Mouse (Mus musculus) liver, embryonic 12.5 days (tissue): ENCODE measurements around the gene Tmem252. TPM values are rescaled to one million over a fixed set of nuclear protein-coding genes. Genes with fewer than 3 reads are reported as not detected.
"Not testable (repeated sequence)": the region's sequence is repeated elsewhere in the genome, so short reads cannot be mapped to it uniquely, and the experiment has no call there.

Experiments
- ATAC-seq: fragments of 200-750 bp; cut with Nextera tagmentation; 2 replicates; pipeline ENCODE4 v1.8.0; 2017; ENCODE audit warnings: moderate number of reproducible peaks, mild to moderate bottlenecking, moderate library complexity
- H3K27ac ChIP-seq: fragments of 300-500 bp; sonication (generic); 2 replicates; pipeline ENCODE4 v1.5.1; 2016; ENCODE audit warnings: mild to moderate bottlenecking
- H3K27me3 ChIP-seq: fragments of 300-500 bp; sonication (generic); replicated peaks from 2 replicates; pipeline ENCODE4 v1.6.1; 2016; ENCODE audit warnings: mild to moderate bottlenecking, moderate library complexity
- H3K36me3 ChIP-seq: fragments of 300-500 bp; sonication (generic); 2 replicates; pipeline ENCODE4 v1.6.1; 2016; ENCODE audit warnings: mild to moderate bottlenecking, moderate library complexity
- H3K4me1 ChIP-seq: fragments of 300-500 bp; sonication (generic); 2 replicates; pipeline ENCODE4 v1.6.1; 2016
- H3K4me2 ChIP-seq: fragments of 300-500 bp; sonication (generic); 2 replicates; pipeline ENCODE4 v1.6.1; 2016; ENCODE audit warnings: mild to moderate bottlenecking, moderate library complexity
- H3K4me3 ChIP-seq: fragments of 300-500 bp; sonication (generic); 2 replicates; pipeline ENCODE4 v1.5.1; 2016; ENCODE audit warnings: mild to moderate bottlenecking, moderate library complexity
- H3K9ac ChIP-seq: fragments of 300-500 bp; sonication (generic); 2 replicates; pipeline ENCODE4 v1.6.1; 2016; ENCODE audit warnings: mild to moderate bottlenecking, moderate library complexity
- H3K9me3 ChIP-seq: fragments of 300-500 bp; sonication (generic); replicated peaks from 2 replicates; pipeline ENCODE4 v1.6.1; 2016; ENCODE audit warnings: mild to moderate bottlenecking, moderate library complexity
- whole genome bisulfite sequencing: fragments of 180-500 bp; shearing (Covaris S2); methylation state at CpG from one replicate; pipeline ENCODE4 v1.1.7; 2016; ENCODE audit not compliant: insufficient replicate concordance; 5-methylcytosine and 5-hydroxymethylcytosine counted together
- polyA plus RNA-seq: library from polyadenylated mRNA; unstranded; fragments of >200 nt; fragmentation: Nextera tagmentation; extraction: Ambion mirVana; gene quantifications from 2 replicates; pipeline ENCODE4 v1.2.1, GENCODE M21; 2016

Gene Tmem252
- polyA plus RNA-seq, 1 experiment from 2014 or later = 0.32 TPM

- H3K4me2 ChIP-seq = no peak overlapping the region
- no peak for ATAC-seq
- WGBS = 55% methylated on average over 12 of the region's 12 CpGs
Observed at GRCm38 (mm10) chr19:24683016-24683720, 9.4 kb downstream of the Tmem252 start.

GRCm38 (mm10) chr19:24686411-24686810, 12.6 kb downstream of the Tmem252 start:
- Histone ChIP-seq H3K36me3 (no peaks in the 10 kb centered on the region), H3K27me3 (no peaks in the 10 kb centered on the region), H3K4me2 (no peak overlapping the region), H3K9me3 (no peaks in the 10 kb centered on the region), H3K9ac (no peak overlapping the region), H3K4me1 (no peaks in the 10 kb centered on the region), H3K27ac (no peak overlapping the region), H3K4me3 (no peak overlapping the region)
- 70% methylated on average over 10 of the region's 10 CpGs for WGBS
- ATAC-seq = no peak

More at GRCm38 (mm10) chr19:24683016-24683720, 9.4 kb downstream of the Tmem252 start:
- Histone ChIP-seq H3K27me3 (no peaks in the 10 kb centered on the region), H3K9me3 (no peaks in the 10 kb centered on the region), H3K9ac (no peak overlapping the region), H3K4me1 (no peaks in the 10 kb centered on the region), H3K36me3 (no peaks in the 10 kb centered on the region), H3K27ac (no peak overlapping the region), H3K4me3 (no peak overlapping the region)

- Histone ChIP-seq H3K9me3 (no peaks in the 10 kb centered on the region), H3K36me3 (no peaks in the 10 kb centered on the region), H3K4me1 (no peaks in the 10 kb centered on the region), H3K9ac (no peak overlapping the region), H3K4me2 (no peak overlapping the region), H3K4me3 (no peak overlapping the region), H3K27ac (no peak overlapping the region), H3K27me3 (no peaks in the 10 kb centered on the region)
- ATAC-seq = no peak
- WGBS = 57% methylated on average over 6 of the region's 6 CpGs
Observed at GRCm38 (mm10) chr19:24688327-24688726, 14.5 kb downstream of the Tmem252 start.

GRCm38 (mm10) chr19:24689531-24689930, 15.7 kb downstream of the Tmem252 start:
- no peaks in the 10 kb centered on the region for H3K4me1 ChIP-seq
- no peak for ATAC-seq
- H3K9me3 ChIP-seq = no peaks in the 10 kb centered on the region
- no peak overlapping the region for H3K4me3 ChIP-seq
- 83% methylated on average over 4 of the region's 4 CpGs for WGBS
- no peak overlapping the region for H3K27ac ChIP-seq
- H3K9ac ChIP-seq = no peak overlapping the region
- H3K4me2 ChIP-seq = no peak overlapping the region
- no peaks in the 10 kb centered on the region for H3K27me3 ChIP-seq
- no peaks in the 10 kb centered on the region for H3K36me3 ChIP-seq

GRCm38 (mm10) chr19:24692691-24693090, 18.9 kb downstream of the Tmem252 start:
- Histone ChIP-seq H3K4me2 (no peak overlapping the region), H3K27ac (no peak overlapping the region), H3K4me1 (no peaks in the 10 kb centered on the region), H3K4me3 (no peak overlapping the region), H3K9ac (no peak overlapping the region), H3K27me3 (no peaks in the 10 kb centered on the region), H3K36me3 (no peaks in the 10 kb centered on the region), H3K9me3 (no peaks in the 10 kb centered on the region)
- no peak for ATAC-seq
- WGBS = 53% methylated on average over 2 of the region's 2 CpGs

- Histone ChIP-seq H3K4me3 (no peak overlapping the region), H3K4me2 (no peak overlapping the region), H3K36me3 (no peaks in the 10 kb centered on the region), H3K27me3 (no peaks in the 10 kb centered on the region), H3K4me1 (no peaks in the 10 kb centered on the region), H3K9me3 (no peaks in the 10 kb centered on the region), H3K9ac (no peak overlapping the region), H3K27ac (no peak overlapping the region)
- 67% methylated on average over 1 of the region's 1 CpGs for WGBS
- ATAC-seq = no peak
Observed at GRCm38 (mm10) chr19:24697946-24698345, 24.1 kb downstream of the Tmem252 start.

GRCm38 (mm10) chr19:24698651-24699050, 24.8 kb downstream of the Tmem252 start:
- no peak overlapping the region for H3K4me2 ChIP-seq
- no peak overlapping the region for H3K9ac ChIP-seq
- no peak for ATAC-seq
- H3K4me3 ChIP-seq = no peak overlapping the region
- no peaks in the 10 kb centered on the region for H3K9me3 ChIP-seq
- no peaks in the 10 kb centered on the region for H3K4me1 ChIP-seq
- no peak overlapping the region for H3K27ac ChIP-seq
- WGBS = 62% methylated on average over 5 of the region's 5 CpGs
- H3K27me3 ChIP-seq = no peaks in the 10 kb centered on the region
- H3K36me3 ChIP-seq = no peaks in the 10 kb centered on the region

GRCm38 (mm10) chr19:24699196-24699595, 25.4 kb downstream of the Tmem252 start:
- Histone ChIP-seq H3K9me3 (no peaks in the 10 kb centered on the region), H3K4me2 (no peak overlapping the region), H3K4me1 (no peaks in the 10 kb centered on the region), H3K36me3 (no peaks in the 10 kb centered on the region), H3K27ac (no peak overlapping the region), H3K4me3 (no peak overlapping the region), H3K27me3 (no peaks in the 10 kb centered on the region), H3K9ac (no peak overlapping the region)
- WGBS = 70% methylated on average over 3 of the region's 3 CpGs
- no peak for ATAC-seq

- H3K9me3 ChIP-seq = no peaks in the 10 kb centered on the region
- H3K4me2 ChIP-seq = no peak overlapping the region
- H3K9ac ChIP-seq = no peak overlapping the region
- no peak overlapping the region for H3K27ac ChIP-seq
- ATAC-seq = no peak
- no peaks in the 10 kb centered on the region for H3K36me3 ChIP-seq
- H3K4me1 ChIP-seq = no peaks in the 10 kb centered on the region
- H3K4me3 ChIP-seq = no peak overlapping the region
- no peaks in the 10 kb centered on the region for H3K27me3 ChIP-seq
Observed at GRCm38 (mm10) chr19:24699910-24700309, 26.1 kb downstream of the Tmem252 start.

- Histone ChIP-seq H3K9me3 (no peaks in the 10 kb centered on the region), H3K4me3 (no peak overlapping the region), H3K9ac (no peak overlapping the region), H3K4me2 (no peak overlapping the region), H3K4me1 (no peaks in the 10 kb centered on the region), H3K27me3 (no peaks in the 10 kb centered on the region), H3K36me3 (no peaks in the 10 kb centered on the region), H3K27ac (no peak overlapping the region)
- ATAC-seq = no peak
- WGBS = 67% methylated on average over 5 of the region's 5 CpGs
Observed at GRCm38 (mm10) chr19:24700664-24701063, 26.9 kb downstream of the Tmem252 start.

- Histone ChIP-seq H3K4me2 (no peak overlapping the region), H3K27ac (no peak overlapping the region), H3K9me3 (no peaks in the 10 kb centered on the region), H3K9ac (no peak overlapping the region), H3K36me3 (no peaks in the 10 kb centered on the region), H3K4me1 (no peaks in the 10 kb centered on the region), H3K4me3 (no peak overlapping the region), H3K27me3 (no peaks in the 10 kb centered on the region)
- no peak for ATAC-seq
- WGBS = 53% methylated on average over 8 of the region's 8 CpGs
Observed at GRCm38 (mm10) chr19:24701716-24702115, 27.9 kb downstream of the Tmem252 start.

GRCm38 (mm10) chr19:24703168-24703567, 29.4 kb downstream of the Tmem252 start:
- not testable (repeated sequence) for H3K4me1 ChIP-seq, H3K4me3 ChIP-seq, ATAC-seq, H3K4me2 ChIP-seq, H3K27me3 ChIP-seq, H3K9me3 ChIP-seq, H3K9ac ChIP-seq, H3K36me3 ChIP-seq, H3K27ac ChIP-seq
- WGBS = 58% methylated on average over 1 of the region's 1 CpGs

GRCm38 (mm10) chr19:24703680-24704079, 29.9 kb downstream of the Tmem252 start:
- WGBS = 57% methylated on average over 8 of the region's 8 CpGs
- Histone ChIP-seq H3K36me3 (no peaks in the 10 kb centered on the region), H3K27me3 (no peaks in the 10 kb centered on the region), H3K9me3 (no peaks in the 10 kb centered on the region), H3K27ac (no peak overlapping the region), H3K9ac (no peak overlapping the region), H3K4me1 (no peaks in the 10 kb centered on the region), H3K4me3 (no peak overlapping the region), H3K4me2 (no peak overlapping the region)
- no peak for ATAC-seq
